In genomic region chr1:58341576-58341975, GRCm38 (mm10) we compare ENCODE assay signal across 12 mouse cellular contexts. TPM values are rescaled to one million over a fixed set of nuclear protein-coding genes. Genes with fewer than 3 reads are reported as not detected.
A peak's percentile ranks its signal among the peaks of the same experiment; 100 is the strongest.
DNase-seq lines count a peak whose midpoint lies in the region; ATAC-seq and TF ChIP-seq lines count a peak whose summit lies in the region.
"Had no signal": no experiment of that assay in that cellular context is flagged by ENCODE, and none has a peak within 500 bp of the region (broad histone marks: within the 10 kb centered on the region; RNA-seq: fewer than 3 reads in every experiment).

No protein-coding gene starts in this region.

- DNase-seq in brain, embryonic 14.5 days (ENCODE audit: low read depth): peak; percentile 13
- DNase-seq in gastrocnemius, postnatal 25 days: peak; percentile 46
- peak; percentile 30 for DNase-seq in kidney, postnatal 0 days (ENCODE audit: low spot score)
- no peak for DNase-seq in urinary bladder, adult 2 months (ENCODE audit: low spot score)
- DNase-seq: embryo, embryonic 11 days had no signal

- peaks cover 3% of the 10 kb centered on the region; the same call in 1 of the 2 replicates for H3K9me3 ChIP-seq in heart, embryonic 16.5 days (replicated peaks; ENCODE audit: control insufficient read depth, low read length)
- no peaks in the 10 kb centered on the region for H3K9me3 ChIP-seq in heart, embryonic 11.5 days (replicated peaks; ENCODE audit: control insufficient read depth, low read length)
- no peaks in the 10 kb centered on the region for H3K9me3 ChIP-seq in kidney, postnatal 0 days (replicated peaks; ENCODE audit: low read length)
- H3K9me3 ChIP-seq in forebrain, embryonic 12.5 days: no peaks in the 10 kb centered on the region
- H3K9me3 ChIP-seq: forebrain, embryonic 15.5 days; liver, embryonic 15.5 days; midbrain, embryonic 15.5 days had no signal

- no peak for TF ChIP-seq POLR2A in brain, embryonic 14.5 days (IDR thresholded peaks at IDR 0.05; ENCODE audit: borderline replicate concordance, extremely low read depth, insufficient read depth, insufficient read length, poor library complexity, severe bottlenecking)

- TF ChIP-seq CTCF in brain, embryonic 14.5 days (IDR thresholded peaks at IDR 0.05; ENCODE audit: borderline replicate concordance, extremely low read depth, insufficient read depth, insufficient read length): no peak
- no peak for TF ChIP-seq CTCF in kidney, postnatal 0 days (IDR thresholded peaks at IDR 0.05; ENCODE audit: low read depth)

- no peaks in the 10 kb centered on the region for H3K27me3 ChIP-seq in heart, embryonic 16.5 days (ENCODE audit: control insufficient read depth, insufficient read depth, low read length)
- no peaks in the 10 kb centered on the region for H3K27me3 ChIP-seq in heart, embryonic 11.5 days (ENCODE audit: control insufficient read depth, insufficient read depth, low read length)
- no peaks in the 10 kb centered on the region for H3K27me3 ChIP-seq in kidney, postnatal 0 days (ENCODE audit: insufficient read depth, low read length)
- H3K27me3 ChIP-seq in forebrain, embryonic 12.5 days: no peaks in the 10 kb centered on the region
- H3K27me3 ChIP-seq: forebrain, embryonic 15.5 days; liver, embryonic 15.5 days; midbrain, embryonic 15.5 days had no signal

- WGBS in heart, embryonic 16.5 days: 12% methylated on average over 7 of the region's 7 CpGs
- 8% methylated on average over 7 of the region's 7 CpGs for WGBS in heart, embryonic 11.5 days (ENCODE audit: insufficient replicate concordance)
- 23% methylated on average over 7 of the region's 7 CpGs for WGBS in kidney, postnatal 0 days
- 47% methylated on average over 7 of the region's 7 CpGs for WGBS in forebrain, embryonic 12.5 days

- H3K4me3 ChIP-seq in heart, embryonic 16.5 days (ENCODE audit: low read length): no peak overlapping the region
- H3K4me3 ChIP-seq in heart, embryonic 11.5 days (ENCODE audit: low read depth, low read length): no peak overlapping the region
- no peak overlapping the region for H3K4me3 ChIP-seq in kidney, postnatal 0 days (replicated peaks; ENCODE audit: low read depth, low read length)
- H3K4me3 ChIP-seq in forebrain, embryonic 12.5 days (replicated peaks): no peak overlapping the region
- H3K4me3 ChIP-seq: forebrain, embryonic 15.5 days; left cerebral cortex, adult 2 months; liver, embryonic 15.5 days; midbrain, embryonic 15.5 days had no signal

- 0 out of 2 replicates have a peak, but pooled peaks cover 2% of the 10 kb centered on the region for H3K4me1 ChIP-seq in heart, embryonic 16.5 days (ENCODE audit: control insufficient read depth, insufficient read depth, low read length)
- H3K4me1 ChIP-seq in heart, embryonic 11.5 days (ENCODE audit: control insufficient read depth, insufficient read depth, low read length): peaks cover 8% of the 10 kb centered on the region; the same call in 1 of the 2 replicates
- no peaks in the 10 kb centered on the region for H3K4me1 ChIP-seq in kidney, postnatal 0 days (replicated peaks; ENCODE audit: insufficient read depth, low read length)
- 0 out of 2 replicates have a peak, but pooled peaks cover 3% of the 10 kb centered on the region for H3K4me1 ChIP-seq in forebrain, embryonic 12.5 days
- H3K4me1 ChIP-seq: forebrain, embryonic 15.5 days; liver, embryonic 15.5 days; midbrain, embryonic 15.5 days had no signal

- no peaks in the 10 kb centered on the region for H3K36me3 ChIP-seq in heart, embryonic 16.5 days (ENCODE audit: control insufficient read depth, insufficient read depth)
- H3K36me3 ChIP-seq in heart, embryonic 11.5 days (ENCODE audit: control insufficient read depth, insufficient read depth, low read length): no peaks in the 10 kb centered on the region
- no peaks in the 10 kb centered on the region for H3K36me3 ChIP-seq in kidney, postnatal 0 days (ENCODE audit: insufficient read depth, low read length)
- no peaks in the 10 kb centered on the region for H3K36me3 ChIP-seq in forebrain, embryonic 12.5 days (replicated peaks)
- H3K36me3 ChIP-seq: forebrain, embryonic 15.5 days; liver, embryonic 15.5 days; midbrain, embryonic 15.5 days had no signal

- H3K27ac ChIP-seq in heart, embryonic 16.5 days (ENCODE audit: low read length): no peak overlapping the region
- H3K27ac ChIP-seq in heart, embryonic 11.5 days (ENCODE audit: low read depth, low read length): no peak overlapping the region
- H3K27ac ChIP-seq in kidney, postnatal 0 days: no peak overlapping the region
- no peak overlapping the region for H3K27ac ChIP-seq in forebrain, embryonic 12.5 days
- H3K27ac ChIP-seq: forebrain, embryonic 15.5 days; left cerebral cortex, adult 2 months; liver, embryonic 15.5 days; midbrain, embryonic 15.5 days had no signal

- ATAC-seq in heart, embryonic 16.5 days (replicated peaks; ENCODE audit: extremely low read depth, insufficient read depth, low FRiP score): peak; percentile 28; the same call in 1 of the 2 replicates
- no peak for ATAC-seq in heart, embryonic 11.5 days (replicated peaks; ENCODE audit: insufficient number of reproducible peaks, low FRiP score, low TSS enrichment)
- ATAC-seq in kidney, postnatal 0 days (replicated peaks; ENCODE audit: low FRiP score, low read depth): peak; percentile 54
- ATAC-seq in forebrain, embryonic 12.5 days (ENCODE audit: low FRiP score): no peak
- ATAC-seq: forebrain, embryonic 15.5 days; midbrain, embryonic 15.5 days had no signal

- no peak overlapping the region for H3K4me2 ChIP-seq in heart, embryonic 16.5 days (ENCODE audit: low read depth, low read length)
- no peak overlapping the region for H3K4me2 ChIP-seq in heart, embryonic 11.5 days
- no peak overlapping the region for H3K4me2 ChIP-seq in kidney, postnatal 0 days (ENCODE audit: low read length)
- no peak overlapping the region for H3K4me2 ChIP-seq in forebrain, embryonic 12.5 days
- H3K4me2 ChIP-seq: forebrain, embryonic 15.5 days; liver, embryonic 15.5 days; midbrain, embryonic 15.5 days had no signal

- H3K9ac ChIP-seq in heart, embryonic 16.5 days (ENCODE audit: low read length): no peak overlapping the region
- H3K9ac ChIP-seq in heart, embryonic 11.5 days (ENCODE audit: low read depth, low read length): no peak overlapping the region
- H3K9ac ChIP-seq in kidney, postnatal 0 days (ENCODE audit: low read depth, low read length): no peak overlapping the region
- H3K9ac ChIP-seq in forebrain, embryonic 12.5 days: no peak overlapping the region
- H3K9ac ChIP-seq: forebrain, embryonic 15.5 days; liver, embryonic 15.5 days; midbrain, embryonic 15.5 days had no signal

RNA-seq across cellular contexts. Expression of gene Bzw1, which starts 51.1 kb away (rescaled TPM):
- 183 and 186 TPM in 2 replicates for polyA plus RNA-seq in heart, embryonic 16.5 days (2015; fragmentation: Nextera tagmentation; extraction: Ambion mirVana)
- polyA plus RNA-seq in heart, embryonic 11.5 days (2014; fragmentation: Nextera tagmentation; extraction: Ambion mirVana): 274 and 298 TPM in 2 replicates
- polyA plus RNA-seq in brain, embryonic 14.5 days (2012; rRNA removed): 137 and 151 TPM in 2 replicates
- 10 to 100 TPM; 43.5 to 49.1 TPM for total RNA-seq in gastrocnemius, postnatal 25 days (2021)
- polyA plus RNA-seq in kidney, postnatal 0 days (2015; fragmentation: Nextera tagmentation; extraction: Ambion mirVana): 316 and 335 TPM in 2 replicates
- 509 and 526 TPM in 2 replicates for polyA plus RNA-seq in forebrain, embryonic 12.5 days (2016; fragmentation: Nextera tagmentation; extraction: Ambion mirVana)
- polyA plus RNA-seq in urinary bladder, adult 2 months (2012; rRNA removed): 63.2 and 69.3 TPM in 2 replicates

Comparison
In these comparisons a context has a peak if more than half of its experiments do, and no peak if none do; other contexts are left out.
1. ATAC-seq: peak in heart, embryonic 16.5 days (single experiment) and kidney, postnatal 0 days (single experiment); none in heart, embryonic 11.5 days (single experiment) and forebrain, embryonic 12.5 days (single experiment).